16 mouse cellular contexts compared by ENCODE assay signal in the genomic region with DNA sequence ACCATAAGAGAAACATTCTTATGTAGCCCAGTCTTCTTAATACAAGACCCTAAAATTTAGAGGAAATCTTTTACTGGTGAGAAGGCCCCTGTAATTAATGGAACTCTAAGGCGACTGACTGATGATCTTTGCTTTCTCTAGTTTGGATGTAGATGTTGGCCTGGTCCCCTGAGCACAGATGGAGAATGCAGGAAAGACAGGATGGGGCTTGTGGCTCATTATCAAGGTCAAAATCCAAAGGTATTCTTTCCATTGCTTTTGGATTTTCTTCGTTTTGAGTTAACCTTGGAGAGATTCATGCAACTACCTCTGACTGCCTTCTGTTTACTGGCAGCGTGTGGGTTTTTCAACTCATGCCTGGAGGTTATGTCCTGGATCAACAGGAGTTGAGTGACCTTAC.
A peak's percentile ranks its signal among the peaks of the same experiment; 100 is the strongest.
DNase-seq lines count a peak whose midpoint lies in the region; TF ChIP-seq lines count a peak whose summit lies in the region.
"Had no signal": no experiment of that assay in that cellular context is flagged by ENCODE, and none has a peak within 500 bp of the region (broad histone marks: within the 10 kb centered on the region; RNA-seq: fewer than 3 reads in every experiment).

No protein-coding gene starts in this region.

- TF ChIP-seq POLR2A in lung, adult 2 months (IDR thresholded peaks at IDR 0.05; ENCODE audit: borderline replicate concordance, extremely low read depth, low read depth, low read length): no peak

- H3K27ac ChIP-seq in layer of hippocampus, adult 2 months: peak overlapping the region; percentile 23; the same call in 1 of the 2 replicates
- H3K27ac ChIP-seq: embryonic facial prominence, embryonic 13.5 days; forebrain, embryonic 13.5 days; heart, embryonic 13.5 days; hindbrain, embryonic 12.5 days had no signal

- H3K4me3 ChIP-seq in layer of hippocampus, adult 2 months: no peak overlapping the region
- H3K4me3 ChIP-seq in lung, adult 2 months (replicated peaks; ENCODE audit: extremely low read depth, low read depth, low read length): no peak overlapping the region
- H3K4me3 ChIP-seq: embryonic facial prominence, embryonic 13.5 days; forebrain, embryonic 13.5 days; heart, embryonic 13.5 days; hindbrain, embryonic 12.5 days had no signal

- 95% methylated on average over 3 of the region's 3 CpGs for WGBS in lung, adult 2 months

- peaks cover 11% of the 10 kb centered on the region for H3K4me1 ChIP-seq in lung, adult 2 months (ENCODE audit: control insufficient read depth, insufficient read depth, low read length)
- H3K4me1 ChIP-seq: forebrain, embryonic 13.5 days; heart, embryonic 13.5 days had no signal

- DNase-seq in layer of hippocampus, adult 2 months (ENCODE audit: low spot score in 2 of 2): no peak
- no peak for DNase-seq in layer of hippocampus, adult 8-10 months (ENCODE audit: low spot score in 2 of 2)
- DNase-seq in cerebellum, adult 8-10 months: peak; percentile 58
- DNase-seq in cerebellum, postnatal 14 days: peak; percentile 34 to 72
- no peak for DNase-seq in lung, postnatal 4 days
- no peak for DNase-seq in lung, adult 2 months
- no peak for DNase-seq in thymus, adult 18-20 months
- DNase-seq: adrenal gland, postnatal 10 days; forebrain, postnatal 0 days; gastrocnemius, postnatal 36 days; heart, adult 11 months; heart, postnatal 4 days had no signal

- TF ChIP-seq CTCF in layer of hippocampus, adult 2 months (conservative IDR thresholded peaks at IDR 0.05): no peak
- no peak for TF ChIP-seq CTCF in lung, adult 2 months (IDR thresholded peaks at IDR 0.05; ENCODE audit: insufficient read depth, low read length)

Comparison
In these comparisons a context has a peak if more than half of its experiments do, and no peak if none do; other contexts are left out.
1. DNase-seq: peak in cerebellum, adult 8-10 months (single experiment) and cerebellum, postnatal 14 days (2 of 2); none in layer of hippocampus, adult 2 months (0 of 2), layer of hippocampus, adult 8-10 months (0 of 2), lung, postnatal 4 days (0 of 2), lung, adult 2 months (single experiment) and thymus, adult 18-20 months (0 of 2).